Mouse (Mus musculus) 3134 (cell line): Measurements from ENCODE around the gene Fam98a.

Experiments used
- DNase-seq: peaks from one replicate; pipeline ENCODE4 v3.0.0-alpha.2; 2011; ENCODE audit warnings: low spot score; ENCODE audit not compliant: insufficient read length; ENCODE audit errors: extremely low read depth

The Fam98a gene

GRCm38 (mm10) chr17:75522347-75523065, 29.2 kb downstream of the Fam98a start:
- DNase-seq, result peak; percentile 39

- no peak for DNase-seq
Observed at GRCm38 (mm10) chr17:75521236-75521842, 30.4 kb downstream of the Fam98a start.

- no peak for DNase-seq
Observed at GRCm38 (mm10) chr17:75519239-75519900, 32.4 kb downstream of the Fam98a start.

GRCm38 (mm10) chr17:75518181-75518901, 33.4 kb downstream of the Fam98a start:
- DNase-seq, result no peak

GRCm38 (mm10) chr17:75516591-75516990, 35.2 kb downstream of the Fam98a start:
- no peak for DNase-seq

- DNase-seq, result no peak
Observed at GRCm38 (mm10) chr17:75509257-75509656, 42.5 kb downstream of the Fam98a start.

- no peak for DNase-seq
Observed at GRCm38 (mm10) chr17:75506708-75507641, 44.8 kb downstream of the Fam98a start.

GRCm38 (mm10) chr17:75506097-75506675, 45.6 kb downstream of the Fam98a start:
- DNase-seq, result no peak

GRCm38 (mm10) chr17:75505053-75505452, 46.7 kb downstream of the Fam98a start:
- DNase-seq, result no peak

GRCm38 (mm10) chr17:75503031-75503430, 48.7 kb downstream of the Fam98a start:
- no peak for DNase-seq

- no peak for DNase-seq
Observed at GRCm38 (mm10) chr17:75498241-75498651, 53.5 kb downstream of the Fam98a start.

GRCm38 (mm10) chr17:75495213-75495612, 56.5 kb downstream of the Fam98a start:
- no peak for DNase-seq
